Mouse (Mus musculus): ENCODE results near the gene Cyp4a14. TPM values are rescaled to one million over a fixed set of nuclear protein-coding genes. Genes with fewer than 3 reads are reported as not detected.
"Not testable (repeated sequence)": the region's sequence is repeated elsewhere in the genome, so short reads cannot be mapped to it uniquely, and the experiment has no call there.

Cyp4a14 gene
- polyA plus RNA-seq (2014; fragmentation: Nextera tagmentation; extraction: Ambion mirVana): not detected in 2 replicates

- Histone ChIP-seq H3K9me3 (ENCODE audit: control insufficient read depth, low read length) (no peaks in the 10 kb centered on the region), H3K27ac (ENCODE audit: low read depth, low read length) (no peak within 1 kb of the TSS), H3K9ac (ENCODE audit: low read length) (no peak within 1 kb of the TSS), H3K4me1 (ENCODE audit: control insufficient read depth, insufficient read depth, low read length) (no peaks in the 10 kb centered on the region), H3K36me3 (ENCODE audit: control insufficient read depth, insufficient read depth, low read length) (no peaks in the 10 kb centered on the region), H3K4me2 (no peak within 1 kb of the TSS), H3K27me3 (ENCODE audit: control insufficient read depth, insufficient read depth, low read length) (no peaks in the 10 kb centered on the region), H3K4me3 (ENCODE audit: low read depth, low read length) (no peak within 1 kb of the TSS)
- WGBS: 100% methylated on average over 1 of the region's 1 CpGs
- no peak for DNase-seq (ENCODE audit: low spot score, missing footprints)
- ATAC-seq (ENCODE audit: low FRiP score): no peak
These were observed at the start of gene Cyp4a14 for GRCm38 (mm10) chr4:115496001-115496400. Cyp4a14 (minus strand) TSS chr4:115496142.

- no peaks in the 10 kb centered on the region for H3K9me3 ChIP-seq (ENCODE audit: control insufficient read depth, low read length)
- no peak overlapping the region for H3K4me2 ChIP-seq
- H3K9ac ChIP-seq (ENCODE audit: low read length): no peak overlapping the region
- ATAC-seq (ENCODE audit: low FRiP score) (no peak), DNase-seq (ENCODE audit: low spot score, missing footprints) (no peak)
- no peaks in the 10 kb centered on the region for H3K36me3 ChIP-seq (ENCODE audit: control insufficient read depth, insufficient read depth, low read length)
- H3K27ac ChIP-seq (ENCODE audit: low read depth, low read length): no peak overlapping the region
- H3K4me3 ChIP-seq (ENCODE audit: low read depth, low read length): no peak overlapping the region
- 27% methylated on average over 1 of the region's 1 CpGs for WGBS
- no peaks in the 10 kb centered on the region for H3K4me1 ChIP-seq (ENCODE audit: control insufficient read depth, insufficient read depth, low read length)
- H3K27me3 ChIP-seq (ENCODE audit: control insufficient read depth, insufficient read depth, low read length): no peaks in the 10 kb centered on the region
These were observed 49.2 kb upstream of the Cyp4a14 start for GRCm38 (mm10) chr4:115545101-115545500.

DNA sequence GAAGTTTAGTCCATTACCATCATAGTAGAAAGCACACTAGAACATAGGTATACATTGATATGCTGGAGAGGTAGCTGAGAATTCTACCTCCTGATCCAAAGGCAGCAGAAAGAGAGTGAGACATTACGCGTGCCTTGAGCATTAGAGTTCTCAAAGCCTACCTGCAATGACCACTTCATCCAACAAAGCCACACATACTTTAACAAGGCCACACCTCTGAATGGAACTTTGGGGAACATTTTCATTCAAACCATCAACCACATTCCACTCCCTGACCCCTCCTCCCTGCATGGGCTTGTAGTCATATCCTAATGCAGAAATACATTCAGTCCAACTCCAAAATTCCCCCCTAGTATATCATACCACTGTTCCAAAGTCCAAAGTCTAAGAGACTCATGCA lies 25.8 kb upstream of the Cyp4a14 start:
- H3K27me3 ChIP-seq (ENCODE audit: control insufficient read depth, insufficient read depth, low read length): no peaks in the 10 kb centered on the region
- ATAC-seq (ENCODE audit: low FRiP score) (no peak), DNase-seq (ENCODE audit: low spot score, missing footprints) (no peak)
- no peaks in the 10 kb centered on the region for H3K4me1 ChIP-seq (ENCODE audit: control insufficient read depth, insufficient read depth, low read length)
- no peaks in the 10 kb centered on the region for H3K9me3 ChIP-seq (ENCODE audit: control insufficient read depth, low read length)
- H3K4me3 ChIP-seq (ENCODE audit: low read depth, low read length): no peak overlapping the region
- H3K9ac ChIP-seq (ENCODE audit: low read length): no peak overlapping the region
- no peak overlapping the region for H3K4me2 ChIP-seq
- H3K27ac ChIP-seq (ENCODE audit: low read depth, low read length): no peak overlapping the region
- no peaks in the 10 kb centered on the region for H3K36me3 ChIP-seq (ENCODE audit: control insufficient read depth, insufficient read depth, low read length)
- WGBS: 92% methylated on average over 2 of the region's 2 CpGs

GRCm38 (mm10) chr4:115519444-115519843 lies 23.5 kb upstream of the Cyp4a14 start:
- Histone ChIP-seq H3K36me3 (ENCODE audit: control insufficient read depth, insufficient read depth, low read length) (no peaks in the 10 kb centered on the region), H3K27me3 (ENCODE audit: control insufficient read depth, insufficient read depth, low read length) (no peaks in the 10 kb centered on the region), H3K9me3 (ENCODE audit: control insufficient read depth, low read length) (no peaks in the 10 kb centered on the region), H3K9ac (ENCODE audit: low read length) (no peak overlapping the region), H3K4me1 (ENCODE audit: control insufficient read depth, insufficient read depth, low read length) (no peaks in the 10 kb centered on the region), H3K4me2 (no peak overlapping the region), H3K27ac (ENCODE audit: low read depth, low read length) (no peak overlapping the region), H3K4me3 (ENCODE audit: low read depth, low read length) (no peak overlapping the region)
- 82% methylated on average over 4 of the region's 4 CpGs for WGBS
- DNase-seq (ENCODE audit: low spot score, missing footprints) (no peak), ATAC-seq (ENCODE audit: low FRiP score) (no peak)

GRCm38 (mm10) chr4:115518000-115518399 lies 22.1 kb upstream of the Cyp4a14 start, which contains the start of gene Cyp4a10:
Cyp4a10 (plus strand) TSS chr4:115518264.
- not testable (repeated sequence) for H3K36me3 ChIP-seq (ENCODE audit: control insufficient read depth, insufficient read depth, low read length); ATAC-seq (ENCODE audit: low FRiP score); DNase-seq (ENCODE audit: low spot score, missing footprints); H3K27me3 ChIP-seq (ENCODE audit: control insufficient read depth, insufficient read depth, low read length); H3K4me3 ChIP-seq (ENCODE audit: low read depth, low read length); H3K4me1 ChIP-seq (ENCODE audit: control insufficient read depth, insufficient read depth, low read length); H3K27ac ChIP-seq (ENCODE audit: low read depth, low read length); H3K4me2 ChIP-seq; H3K9ac ChIP-seq (ENCODE audit: low read length); H3K9me3 ChIP-seq (ENCODE audit: control insufficient read depth, low read length)
- WGBS: 82% methylated on average over 5 of the region's 5 CpGs

DNA sequence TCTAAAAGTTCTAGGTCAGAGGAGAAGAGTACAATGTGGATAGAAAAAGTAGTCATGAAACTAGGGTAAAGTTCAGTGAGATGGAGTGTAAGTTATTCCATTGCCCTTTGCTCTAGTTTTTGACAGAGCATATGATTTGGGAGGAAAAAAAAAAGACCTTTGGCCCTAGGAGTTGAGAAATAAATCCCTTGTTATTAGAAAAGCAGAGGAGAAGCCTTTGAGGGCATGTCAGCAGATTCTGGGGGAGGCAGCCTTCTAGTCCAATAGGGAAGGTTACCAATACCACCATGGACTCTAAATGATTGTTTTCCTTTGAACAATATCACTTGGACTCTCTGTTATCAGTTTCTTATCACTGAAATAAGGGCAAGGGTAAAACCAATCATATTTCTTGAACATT lies 18.0 kb upstream of the Cyp4a14 start:
- not testable (repeated sequence) for H3K4me3 ChIP-seq (ENCODE audit: low read depth, low read length); H3K4me2 ChIP-seq; H3K9me3 ChIP-seq (ENCODE audit: control insufficient read depth, low read length); H3K36me3 ChIP-seq (ENCODE audit: control insufficient read depth, insufficient read depth, low read length); H3K27me3 ChIP-seq (ENCODE audit: control insufficient read depth, insufficient read depth, low read length); DNase-seq (ENCODE audit: low spot score, missing footprints); H3K27ac ChIP-seq (ENCODE audit: low read depth, low read length); H3K9ac ChIP-seq (ENCODE audit: low read length); H3K4me1 ChIP-seq (ENCODE audit: control insufficient read depth, insufficient read depth, low read length); ATAC-seq (ENCODE audit: low FRiP score)

GRCm38 (mm10) chr4:115497466-115497865 lies 1.5 kb upstream of the Cyp4a14 start:
- ATAC-seq (ENCODE audit: low FRiP score): no peak
- Histone ChIP-seq H3K36me3 (ENCODE audit: control insufficient read depth, insufficient read depth, low read length) (no peaks in the 10 kb centered on the region), H3K4me3 (ENCODE audit: low read depth, low read length) (no peak overlapping the region)

GRCm38 (mm10) chr4:115481006-115481652 lies 14.8 kb downstream of the Cyp4a14 start:
- Histone ChIP-seq H3K4me1 (ENCODE audit: control insufficient read depth, insufficient read depth, low read length) (no peaks in the 10 kb centered on the region), H3K4me2 (no peak overlapping the region), H3K4me3 (ENCODE audit: low read depth, low read length) (no peak overlapping the region), H3K27ac (ENCODE audit: low read depth, low read length) (no peak overlapping the region), H3K36me3 (ENCODE audit: control insufficient read depth, insufficient read depth, low read length) (no peaks in the 10 kb centered on the region), H3K9ac (ENCODE audit: low read length) (no peak overlapping the region), H3K9me3 (ENCODE audit: control insufficient read depth, low read length) (no peaks in the 10 kb centered on the region), H3K27me3 (ENCODE audit: control insufficient read depth, insufficient read depth, low read length) (no peaks in the 10 kb centered on the region)
- ATAC-seq (ENCODE audit: low FRiP score): no peak
- DNase-seq (ENCODE audit: low spot score, missing footprints): no peak
- WGBS: 75% methylated on average over 6 of the region's 6 CpGs

More at GRCm38 (mm10) chr4:115497466-115497865, 1.5 kb upstream of the Cyp4a14 start:
- Histone ChIP-seq H3K4me2 (no peak overlapping the region), H3K9ac (ENCODE audit: low read length) (no peak overlapping the region), H3K27ac (ENCODE audit: low read depth, low read length) (no peak overlapping the region), H3K4me1 (ENCODE audit: control insufficient read depth, insufficient read depth, low read length) (no peaks in the 10 kb centered on the region), H3K27me3 (ENCODE audit: control insufficient read depth, insufficient read depth, low read length) (no peaks in the 10 kb centered on the region), H3K9me3 (ENCODE audit: control insufficient read depth, low read length) (no peaks in the 10 kb centered on the region)
- no peak for DNase-seq (ENCODE audit: low spot score, missing footprints)
- WGBS: 94% methylated on average over 3 of the region's 3 CpGs

DNA sequence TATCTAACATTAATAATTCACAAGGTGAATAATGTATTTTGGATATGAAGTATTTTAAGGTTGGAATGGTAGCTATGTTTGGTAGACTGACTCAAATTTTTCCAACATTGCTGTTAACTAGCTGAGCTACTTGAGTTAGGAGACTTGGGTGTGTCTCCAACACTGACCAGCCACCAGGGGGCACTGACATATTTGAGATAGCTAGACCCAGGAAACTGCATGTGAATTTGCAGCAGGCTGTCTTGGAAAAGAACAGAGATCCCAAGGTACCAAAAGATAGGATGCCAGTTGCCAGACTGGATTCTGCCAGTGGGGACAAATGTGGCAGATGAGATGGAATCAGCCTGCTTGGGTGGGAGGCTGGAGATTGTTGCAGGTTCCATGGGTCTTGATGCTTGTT lies 19.9 kb downstream of the Cyp4a14 start:
- H3K9ac ChIP-seq (ENCODE audit: low read length); H3K27ac ChIP-seq (ENCODE audit: low read depth, low read length); H3K27me3 ChIP-seq (ENCODE audit: control insufficient read depth, insufficient read depth, low read length); DNase-seq (ENCODE audit: low spot score, missing footprints); H3K4me3 ChIP-seq (ENCODE audit: low read depth, low read length); H3K4me1 ChIP-seq (ENCODE audit: control insufficient read depth, insufficient read depth, low read length); H3K36me3 ChIP-seq (ENCODE audit: control insufficient read depth, insufficient read depth, low read length); H3K4me2 ChIP-seq; H3K9me3 ChIP-seq (ENCODE audit: control insufficient read depth, low read length): not testable (repeated sequence)
- ATAC-seq (ENCODE audit: low FRiP score): 0 out of 2 replicates have a peak, but pooled peaks have one; percentile 46

Data from midbrain, embryonic 11.5 days (tissue).